Mouse (Mus musculus): ENCODE measurements around the gene Rora. TPM values are rescaled to one million over a fixed set of nuclear protein-coding genes. Genes with fewer than 3 reads are reported as not detected.

The Rora gene
- polyA plus RNA-seq, 1 experiment, result 0.06 TPM

DNA sequence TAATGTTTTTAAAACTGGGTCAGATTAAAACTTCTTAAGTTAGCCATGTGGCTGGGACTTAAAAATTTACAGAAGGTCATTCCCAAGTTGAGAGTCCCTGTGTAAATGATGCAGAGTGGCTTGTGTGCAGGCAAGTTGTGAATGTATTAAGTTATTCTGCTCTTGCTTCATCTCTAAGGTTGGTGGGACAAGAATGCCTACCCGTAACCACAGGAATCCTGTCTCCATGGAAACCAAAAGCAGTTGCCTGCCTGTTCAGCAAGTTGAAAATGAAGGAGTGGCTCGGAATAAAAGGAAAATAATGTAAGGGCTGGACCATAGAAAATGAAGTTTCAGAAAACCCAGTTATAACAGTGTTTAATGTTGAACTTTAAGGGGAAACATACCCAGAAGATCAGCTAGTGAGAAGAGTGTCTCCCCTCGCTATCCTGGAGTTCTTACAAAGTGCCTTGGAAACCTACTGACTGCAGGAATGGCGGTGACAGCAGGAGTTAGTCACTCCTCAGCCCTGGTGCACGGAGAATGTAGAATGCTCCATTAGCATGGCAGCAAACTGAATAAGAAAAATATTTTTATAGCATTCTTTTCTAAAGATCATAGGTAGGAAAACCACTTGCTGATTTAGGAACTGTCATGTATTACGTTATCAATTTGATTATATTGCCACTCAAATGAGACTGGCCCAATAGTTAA lies 778.4 kb downstream of the Rora start:
- Histone ChIP-seq H3K79me2 (ENCODE audit: control insufficient read depth, insufficient read depth) (no peaks in the 10 kb centered on the region), H3K79me3 (ENCODE audit: low read depth) (peaks cover 1% of the 10 kb centered on the region), H3ac (ENCODE audit: control insufficient read depth, insufficient read length, low read depth) (no peak overlapping the region), H3K27me3 (ENCODE audit: control insufficient read depth, insufficient read depth, insufficient read length) (no peaks in the 10 kb centered on the region), H3K4me3 (ENCODE audit: insufficient read depth, poor library complexity, severe bottlenecking) (no peak overlapping the region), H3K36me3 (ENCODE audit: control insufficient read depth, insufficient read depth) (peaks cover 14% of the 10 kb centered on the region)
- TF ChIP-seq CTCF (IDR thresholded peaks at IDR 0.05; ENCODE audit: control insufficient read depth, insufficient read depth, insufficient read length) (no peak), MYOG (IDR thresholded peaks at IDR 0.05; ENCODE audit: control insufficient read depth, extremely low read depth, insufficient read length) (no peak), CEBPB (IDR thresholded peaks at IDR 0.05; ENCODE audit: low read depth) (peak; percentile 98), FOSL1 (IDR thresholded peaks at IDR 0.05; ENCODE audit: insufficient read depth, low read length, poor library complexity, severe bottlenecking) (no peak)

GRCm38 (mm10) chr9:69435194-69435593 lies 781.6 kb downstream of the Rora start:
- no peaks in the 10 kb centered on the region for H3K79me2 ChIP-seq (ENCODE audit: control insufficient read depth, insufficient read depth)
- H3K27me3 ChIP-seq (ENCODE audit: control insufficient read depth, insufficient read depth, insufficient read length), result no peaks in the 10 kb centered on the region
- no peak overlapping the region for H3K4me3 ChIP-seq (ENCODE audit: insufficient read depth, poor library complexity, severe bottlenecking)
- TF ChIP-seq FOSL1 (IDR thresholded peaks at IDR 0.05; ENCODE audit: insufficient read depth, low read length, poor library complexity, severe bottlenecking) (no peak), MAX (IDR thresholded peaks at IDR 0.05) (no peak), MYOG (IDR thresholded peaks at IDR 0.05; ENCODE audit: control insufficient read depth, extremely low read depth, insufficient read length) (no peak), CEBPB (IDR thresholded peaks at IDR 0.05; ENCODE audit: low read depth) (no peak)
- peaks cover 4% of the 10 kb centered on the region for H3K36me3 ChIP-seq (ENCODE audit: control insufficient read depth, insufficient read depth)
- H3ac ChIP-seq (ENCODE audit: control insufficient read depth, insufficient read length, low read depth), result no peak overlapping the region
- peaks cover 1% of the 10 kb centered on the region for H3K79me3 ChIP-seq (ENCODE audit: low read depth)

DNA sequence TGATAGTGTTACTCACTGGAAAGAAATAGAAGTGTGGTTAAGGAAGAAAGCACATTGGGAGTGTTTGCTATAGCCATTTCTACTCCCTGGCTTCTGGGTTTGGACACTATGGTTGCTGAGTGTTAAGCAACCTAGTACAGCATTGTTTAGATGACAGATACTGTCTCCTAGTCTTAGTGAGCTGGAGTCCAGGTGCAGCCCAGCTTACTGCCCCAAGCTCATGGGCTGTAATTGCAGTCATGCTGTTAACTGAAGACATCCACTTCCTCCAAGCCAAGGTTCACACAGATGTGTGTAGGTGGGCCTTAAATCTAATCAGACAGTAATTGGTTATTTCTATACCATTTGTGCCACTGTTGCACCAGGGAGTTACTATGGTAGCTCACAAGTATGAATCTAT lies 782.1 kb downstream of the Rora start:
- H3K27me3 ChIP-seq (ENCODE audit: control insufficient read depth, insufficient read depth, insufficient read length), result no peaks in the 10 kb centered on the region
- H3K79me3 ChIP-seq (ENCODE audit: low read depth), result peaks cover 1% of the 10 kb centered on the region
- no peak for TF ChIP-seq USF1 (IDR thresholded peaks at IDR 0.05; ENCODE audit: low read depth)
- no peak for TF ChIP-seq CEBPB (IDR thresholded peaks at IDR 0.05; ENCODE audit: low read depth)
- TF ChIP-seq MYOD1 (IDR thresholded peaks at IDR 0.05; ENCODE audit: control insufficient read depth, insufficient read length, low read depth), result no peak
- H3ac ChIP-seq (ENCODE audit: control insufficient read depth, insufficient read length, low read depth), result no peak overlapping the region
- peaks cover 4% of the 10 kb centered on the region for H3K36me3 ChIP-seq (ENCODE audit: control insufficient read depth, insufficient read depth)
- H3K4me3 ChIP-seq (ENCODE audit: insufficient read depth, poor library complexity, severe bottlenecking), result no peak overlapping the region
- H3K79me2 ChIP-seq (ENCODE audit: control insufficient read depth, insufficient read depth), result no peaks in the 10 kb centered on the region
